Mouse (Mus musculus) heart, adult 2 months (tissue): ENCODE measurements around the gene Chsy1.

Experiments used
- CTCF ChIP-seq: fragments of 200-600 bp; IDR thresholded peaks from 2 replicates; pipeline ENCODE4 v1.8.1; 2022; ENCODE audit warnings: antibody characterized with exemption, mild to moderate bottlenecking, moderate library complexity
- EP300 ChIP-seq: fragments of 200-500 bp; IDR thresholded peaks from 2 replicates; pipeline ENCODE4 v1.6.1; 2011; ENCODE audit warnings: low read depth, low read length, control low read depth; ENCODE audit not compliant: insufficient read depth
- POLR2A ChIP-seq: fragments of 200-500 bp; IDR thresholded peaks from 2 replicates; pipeline ENCODE4 v1.6.1; 2011; ENCODE audit warnings: mild to moderate bottlenecking, low read depth, low read length, control low read depth; ENCODE audit not compliant: insufficient read depth

DNA sequence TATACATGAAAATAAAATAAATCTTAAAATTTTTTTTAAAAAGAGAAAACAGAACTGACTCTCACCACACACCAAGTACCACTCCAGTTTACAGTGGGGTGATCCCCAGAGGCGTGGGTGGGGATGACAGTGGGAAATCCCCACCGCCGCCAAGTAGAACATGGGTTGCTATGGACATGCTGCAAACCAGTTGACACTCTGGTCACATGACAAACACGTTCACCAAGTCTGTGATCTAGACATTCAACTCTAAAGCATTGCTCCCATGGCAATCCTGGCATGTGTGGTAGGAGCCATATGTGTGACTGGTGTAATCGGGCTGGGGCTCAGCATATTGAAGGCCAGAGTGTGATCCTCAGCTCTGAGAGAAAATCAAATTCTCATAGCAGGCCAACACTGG lies 76.1 kb downstream of the Chsy1 start:
- TF ChIP-seq POLR2A (no peak), CTCF (no peak), EP300 (no peak)
